Mouse (Mus musculus): ENCODE measurements around the gene Lmbrd2.

Lmbrd2 gene

GRCm38 (mm10) chr15:9140252-9140680 lies at the start of gene Lmbrd2:
Lmbrd2 (plus strand) TSS chr15:9140550.
- DNase-seq (ENCODE audit: inconsistent age in 2 of 2, low spot score in 1 of 2) = peak; percentile 97 to 99

- DNase-seq (ENCODE audit: inconsistent age in 2 of 2, low spot score in 1 of 2) = no peak
Measured at GRCm38 (mm10) chr15:9090662-9091061, 49.7 kb upstream of the Lmbrd2 start.

- no peak for DNase-seq (ENCODE audit: inconsistent age in 2 of 2, low spot score in 1 of 2)
Measured at GRCm38 (mm10) chr15:9093598-9094365, 46.6 kb upstream of the Lmbrd2 start.

- DNase-seq (ENCODE audit: inconsistent age in 2 of 2, low spot score in 1 of 2) = no peak
Measured at GRCm38 (mm10) chr15:9094366-9094750, 46.0 kb upstream of the Lmbrd2 start.

GRCm38 (mm10) chr15:9096865-9097264 lies 43.5 kb upstream of the Lmbrd2 start:
- DNase-seq (ENCODE audit: inconsistent age in 2 of 2, low spot score in 1 of 2) = peak in 1 of 2 experiments; percentile 52

GRCm38 (mm10) chr15:9100446-9101077 lies 39.8 kb upstream of the Lmbrd2 start:
- DNase-seq (ENCODE audit: inconsistent age in 2 of 2, low spot score in 1 of 2) = no peak

- DNase-seq (ENCODE audit: inconsistent age in 2 of 2, low spot score in 1 of 2) = no peak
Measured at GRCm38 (mm10) chr15:9106303-9107074, 33.9 kb upstream of the Lmbrd2 start.

- no peak for DNase-seq (ENCODE audit: inconsistent age in 2 of 2, low spot score in 1 of 2)
Measured at GRCm38 (mm10) chr15:9110526-9111347, 29.6 kb upstream of the Lmbrd2 start.

- no peak for DNase-seq (ENCODE audit: inconsistent age in 2 of 2, low spot score in 1 of 2)
Measured at GRCm38 (mm10) chr15:9111648-9112047, 28.7 kb upstream of the Lmbrd2 start.

- peak in 1 of 2 experiments; percentile 69 for DNase-seq (ENCODE audit: inconsistent age in 2 of 2, low spot score in 1 of 2)
Measured at GRCm38 (mm10) chr15:9113556-9113955, 26.8 kb upstream of the Lmbrd2 start.

GRCm38 (mm10) chr15:9114131-9114530 lies 26.2 kb upstream of the Lmbrd2 start:
- DNase-seq (ENCODE audit: inconsistent age in 2 of 2, low spot score in 1 of 2) = no peak

GRCm38 (mm10) chr15:9114599-9114998 lies 25.8 kb upstream of the Lmbrd2 start:
- no peak for DNase-seq (ENCODE audit: inconsistent age in 2 of 2, low spot score in 1 of 2)

GRCm38 (mm10) chr15:9118852-9119251 lies 21.5 kb upstream of the Lmbrd2 start:
- DNase-seq (ENCODE audit: inconsistent age in 2 of 2, low spot score in 1 of 2) = no peak

- peak; percentile 41 to 78 for DNase-seq (ENCODE audit: inconsistent age in 2 of 2, low spot score in 1 of 2)
Measured at GRCm38 (mm10) chr15:9120081-9120480, 20.3 kb upstream of the Lmbrd2 start.

- DNase-seq (ENCODE audit: inconsistent age in 2 of 2, low spot score in 1 of 2) = no peak
Measured at GRCm38 (mm10) chr15:9122989-9123388, 17.4 kb upstream of the Lmbrd2 start.

- DNase-seq (ENCODE audit: inconsistent age in 2 of 2, low spot score in 1 of 2) = no peak
Measured at GRCm38 (mm10) chr15:9124856-9125255, 15.5 kb upstream of the Lmbrd2 start.

- DNase-seq (ENCODE audit: inconsistent age in 2 of 2, low spot score in 1 of 2) = no peak
Measured at GRCm38 (mm10) chr15:9127051-9127791, 13.1 kb upstream of the Lmbrd2 start.

GRCm38 (mm10) chr15:9130772-9131498 lies 9.4 kb upstream of the Lmbrd2 start:
- no peak for DNase-seq (ENCODE audit: inconsistent age in 2 of 2, low spot score in 1 of 2)

- DNase-seq (ENCODE audit: inconsistent age in 2 of 2, low spot score in 1 of 2) = no peak
Measured at GRCm38 (mm10) chr15:9131499-9131888, 8.9 kb upstream of the Lmbrd2 start.
